Mouse (Mus musculus): ENCODE results near the gene Efna2.
A peak's percentile ranks its signal among the peaks of the same experiment; 100 is the strongest.

Gene Efna2

DNA sequence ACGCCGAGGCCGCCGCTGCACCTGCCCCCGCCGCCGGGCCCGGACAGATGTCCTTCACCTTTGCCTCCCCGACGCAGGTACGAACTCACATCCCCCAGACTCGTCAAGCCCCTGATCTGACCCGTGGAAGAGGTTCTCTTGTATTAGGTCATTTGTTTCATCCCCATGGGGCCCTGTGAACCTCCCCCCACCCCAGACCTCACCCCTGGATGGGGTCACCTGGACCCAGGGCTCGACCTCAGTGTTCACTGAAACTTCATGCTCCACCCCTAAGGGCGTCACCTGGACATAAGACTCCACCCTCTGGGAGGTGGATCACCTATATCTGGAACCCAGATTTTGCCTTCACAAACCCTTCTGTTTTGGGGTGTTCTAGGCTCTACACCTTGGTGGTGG lies 36.8 kb upstream of the Efna2 start:
- no peak for DNase-seq (ENCODE audit: low spot score)

GRCm38 (mm10) chr10:80143664-80144063 lies 35.6 kb upstream of the Efna2 start:
- no peak for DNase-seq (ENCODE audit: low spot score)

DNA sequence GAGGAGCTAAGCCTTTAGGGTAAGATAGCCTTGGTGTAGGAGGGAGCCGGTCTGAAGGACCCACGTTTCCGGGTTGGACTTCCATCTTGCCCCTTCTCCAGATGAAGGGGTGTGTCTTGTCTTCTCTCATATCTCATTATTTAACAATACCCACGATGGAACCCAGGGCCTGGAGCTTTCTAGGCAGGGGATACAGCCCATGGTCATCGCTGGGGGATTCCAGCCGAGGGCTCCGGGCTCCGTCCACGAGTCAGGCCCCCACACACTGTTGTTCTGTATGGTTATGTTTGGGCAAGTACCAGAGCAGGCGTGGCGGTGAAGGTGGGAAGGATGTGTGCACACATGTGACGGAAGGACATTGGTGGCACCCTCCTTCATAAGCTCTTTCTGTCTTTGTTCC lies 35.1 kb upstream of the Efna2 start:
- DNase-seq (ENCODE audit: low spot score) = no peak

- peak; percentile 79 for DNase-seq (ENCODE audit: low spot score)
These were observed 34.1 kb upstream of the Efna2 start for GRCm38 (mm10) chr10:80144864-80145838.

GRCm38 (mm10) chr10:80145896-80146295 lies 33.4 kb upstream of the Efna2 start:
- peak; percentile 79 for DNase-seq (ENCODE audit: low spot score)

GRCm38 (mm10) chr10:80146568-80147011 lies 32.7 kb upstream of the Efna2 start:
- no peak for DNase-seq (ENCODE audit: low spot score)

DNA sequence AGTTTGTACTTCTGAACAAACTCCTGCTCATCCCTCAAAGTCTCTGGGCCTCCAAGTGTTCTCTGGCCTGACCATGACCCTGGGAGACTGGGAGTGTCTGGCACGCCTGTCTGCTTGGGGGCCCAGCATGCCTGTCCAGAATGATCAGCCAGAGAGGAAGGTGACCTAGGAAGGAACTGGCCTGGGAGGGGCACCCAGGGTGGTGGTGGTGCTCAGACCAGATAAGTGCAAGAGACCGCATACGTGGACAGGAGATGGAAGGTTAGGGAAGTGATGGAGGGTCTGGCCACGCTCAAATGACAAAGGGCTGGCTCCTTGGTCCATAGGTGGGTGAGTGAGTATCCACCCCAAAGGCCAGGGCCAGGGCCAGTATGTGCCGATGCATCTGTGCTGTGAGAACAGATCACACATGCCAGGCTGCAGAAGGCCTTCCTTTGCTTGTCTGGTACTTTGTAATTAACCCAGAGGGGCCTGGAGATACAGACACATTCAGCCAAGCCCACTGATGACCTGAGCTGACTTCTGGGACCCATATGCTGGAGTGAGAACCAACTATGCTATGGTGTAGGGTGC lies 32.0 kb upstream of the Efna2 start:
- DNase-seq (ENCODE audit: low spot score) = no peak

DNA sequence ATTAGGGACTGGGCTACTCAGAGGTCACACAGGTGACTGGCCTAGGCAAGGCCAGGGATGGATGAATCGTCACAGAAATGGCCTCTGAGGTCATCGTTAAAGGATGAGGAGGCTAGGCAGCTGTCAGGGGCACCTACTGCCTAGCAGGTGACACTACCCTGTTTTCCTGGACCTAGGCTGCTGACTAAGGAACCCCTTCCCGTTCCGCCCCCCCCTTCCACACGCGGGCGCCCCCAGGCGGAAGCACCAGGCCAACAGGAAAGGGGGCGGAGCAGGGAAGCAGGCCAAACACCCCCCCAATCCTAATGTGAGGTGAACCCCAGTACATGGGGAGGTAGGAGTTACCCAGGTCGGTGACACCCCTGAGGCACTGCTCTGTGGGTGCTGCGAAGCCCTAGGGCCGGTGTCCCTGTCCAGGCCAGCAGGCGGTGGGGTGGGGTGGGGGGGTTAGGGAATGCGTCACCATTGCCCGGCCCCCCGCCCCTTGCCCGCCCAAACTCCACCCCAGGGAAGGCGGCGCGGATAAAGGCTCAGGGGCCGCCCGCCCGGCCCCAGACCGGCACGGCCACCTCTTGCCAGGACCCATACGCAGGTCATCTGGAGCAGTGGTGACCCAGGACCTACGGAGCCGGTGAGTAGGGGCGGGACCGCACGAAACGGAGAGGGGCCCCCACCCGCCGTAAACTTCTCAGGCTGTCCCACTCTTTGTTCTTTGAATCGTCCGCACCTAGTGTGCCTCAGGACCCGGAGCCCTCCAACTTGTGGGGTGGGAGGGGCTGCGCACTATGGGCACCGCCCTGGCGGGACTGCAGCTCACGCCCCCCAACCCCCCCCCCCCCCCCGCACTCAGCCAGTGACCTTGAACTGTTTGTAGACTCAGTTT lies 31.3 kb upstream of the Efna2 start, which contains the start of gene Midn:
Gene Midn (plus strand): TSS at position 554 of the 883 bp plus-strand sequence.
- peak; percentile 83 for DNase-seq (ENCODE audit: low spot score)

DNA sequence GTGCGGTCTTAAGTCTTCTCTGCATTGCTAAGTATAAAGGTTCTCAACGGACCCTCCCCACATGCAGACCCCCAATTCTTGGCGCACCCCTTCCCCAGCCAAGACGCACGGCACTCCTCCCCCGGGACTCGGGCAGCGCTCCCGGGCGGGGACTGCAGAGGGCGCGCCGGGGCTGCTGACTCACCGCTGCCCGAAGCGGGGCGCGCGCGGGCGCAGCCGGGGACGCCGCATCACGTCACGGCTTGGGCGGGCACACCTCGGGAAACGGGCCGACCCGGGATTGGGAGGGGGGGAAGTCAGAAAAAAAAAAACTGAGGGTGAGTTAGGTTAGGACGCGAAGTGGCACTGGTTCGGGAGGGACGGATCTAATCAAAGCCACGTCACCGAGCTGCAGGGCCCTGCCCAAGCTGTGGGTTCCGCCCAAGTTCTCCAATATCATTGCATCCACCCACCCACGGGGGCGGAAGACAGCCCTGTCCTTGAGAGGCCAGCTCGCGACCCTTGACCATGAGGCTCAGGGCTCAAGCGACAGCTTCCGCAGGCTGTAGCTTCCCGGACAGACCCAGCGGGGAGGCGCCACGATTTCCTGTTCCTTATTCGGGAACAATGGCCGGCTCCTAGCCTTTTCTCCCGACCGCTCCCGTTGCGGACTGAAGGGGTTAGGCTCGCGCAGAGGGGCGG lies 30.5 kb upstream of the Efna2 start:
- peak; percentile 93 for DNase-seq (ENCODE audit: low spot score)

DNA sequence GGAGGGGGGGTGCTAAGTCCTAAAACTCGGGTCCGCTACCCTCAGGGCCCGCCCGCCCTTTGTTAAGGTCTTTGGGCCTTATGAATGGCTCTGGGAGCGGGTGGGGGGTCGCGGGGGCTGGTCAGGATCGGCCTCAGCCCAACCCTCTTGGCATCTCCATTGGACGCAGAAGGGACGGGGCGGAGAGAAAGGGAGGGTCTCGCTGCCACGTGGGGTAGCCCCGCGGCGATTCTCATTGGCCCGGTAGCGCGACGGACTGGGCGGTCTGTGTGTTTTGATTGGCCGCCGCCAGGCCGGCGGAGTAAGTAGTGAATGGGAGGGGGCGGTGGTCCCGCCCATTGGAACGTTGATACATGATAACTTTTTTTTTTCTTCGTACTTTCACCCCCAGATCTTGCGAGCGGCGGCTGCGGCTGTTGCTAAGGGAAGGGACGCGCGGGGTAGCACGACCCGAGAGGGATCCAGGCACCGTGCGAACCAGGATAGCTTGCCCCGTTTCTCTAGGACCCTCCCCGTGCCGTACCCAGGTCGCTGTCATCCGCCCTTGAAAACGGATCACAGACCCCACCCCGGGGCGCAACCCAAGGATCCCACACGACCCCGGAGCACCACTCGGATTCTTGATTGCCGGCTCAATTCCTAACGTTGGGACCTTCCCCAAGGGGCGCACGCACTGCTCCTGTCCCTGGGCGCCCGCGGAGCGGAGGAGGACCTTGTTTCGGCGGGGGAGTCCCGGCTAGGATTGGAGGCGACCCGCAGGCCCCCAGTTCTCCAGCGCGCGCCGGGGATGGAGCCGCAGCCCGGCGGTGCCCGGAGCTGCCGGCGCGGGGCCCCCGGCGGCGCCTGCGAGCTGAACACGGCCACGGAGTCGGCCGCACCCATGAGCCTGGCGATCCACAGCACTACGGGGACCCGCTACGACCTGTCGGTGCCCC lies 29.7 kb upstream of the Efna2 start:
- peak; percentile 98 for DNase-seq (ENCODE audit: low spot score)

- no peak for DNase-seq (ENCODE audit: low spot score)
These were observed 28.8 kb upstream of the Efna2 start for GRCm38 (mm10) chr10:80150226-80151210.

GRCm38 (mm10) chr10:80151211-80152034 lies 27.9 kb upstream of the Efna2 start:
- DNase-seq (ENCODE audit: low spot score) = peak; percentile 88

DNA sequence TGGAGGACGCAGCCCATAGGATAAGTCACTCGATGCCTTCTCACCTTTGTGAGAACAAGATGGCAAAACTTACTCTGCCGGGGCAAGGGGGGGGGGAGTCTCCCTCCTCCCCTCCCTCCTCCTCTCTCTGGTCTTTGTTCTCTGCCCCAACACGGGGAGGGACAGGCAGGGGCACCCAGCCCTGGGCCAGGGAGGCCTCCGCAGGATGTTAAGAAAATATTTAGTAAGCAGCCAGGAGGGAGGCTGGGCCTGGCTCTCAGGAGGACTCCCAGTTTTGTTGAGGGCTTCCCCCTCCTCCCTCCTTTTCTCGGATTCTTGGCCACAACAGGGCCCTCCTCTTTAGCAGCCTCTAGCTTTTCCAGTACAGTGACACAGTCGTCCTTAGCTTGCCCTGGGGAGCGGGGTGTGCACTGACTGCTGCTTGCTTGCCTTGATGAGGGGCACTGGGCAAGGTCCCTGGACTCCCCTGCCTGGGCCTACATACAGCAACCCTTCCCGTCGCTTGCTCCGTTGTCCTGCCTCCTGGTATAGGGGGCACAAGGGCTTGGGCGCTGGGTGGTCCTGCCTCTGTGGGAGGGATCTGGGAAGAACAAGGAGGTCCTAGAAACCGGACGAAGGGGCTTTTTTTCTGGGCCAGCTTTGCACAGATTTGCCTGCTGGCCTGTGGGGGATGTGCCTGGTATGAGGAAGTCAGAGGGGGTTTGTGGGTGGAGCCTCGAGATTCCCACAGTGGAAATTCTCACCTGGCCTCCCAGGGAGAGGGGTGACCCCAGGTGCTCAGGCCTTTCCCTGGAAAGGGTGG lies 27.0 kb upstream of the Efna2 start:
- peak; percentile 82 for DNase-seq (ENCODE audit: low spot score)

GRCm38 (mm10) chr10:80152873-80153260 lies 26.4 kb upstream of the Efna2 start:
- DNase-seq (ENCODE audit: low spot score) = no peak

- DNase-seq (ENCODE audit: low spot score) = no peak
These were observed 25.6 kb upstream of the Efna2 start for GRCm38 (mm10) chr10:80153713-80154112.

DNA sequence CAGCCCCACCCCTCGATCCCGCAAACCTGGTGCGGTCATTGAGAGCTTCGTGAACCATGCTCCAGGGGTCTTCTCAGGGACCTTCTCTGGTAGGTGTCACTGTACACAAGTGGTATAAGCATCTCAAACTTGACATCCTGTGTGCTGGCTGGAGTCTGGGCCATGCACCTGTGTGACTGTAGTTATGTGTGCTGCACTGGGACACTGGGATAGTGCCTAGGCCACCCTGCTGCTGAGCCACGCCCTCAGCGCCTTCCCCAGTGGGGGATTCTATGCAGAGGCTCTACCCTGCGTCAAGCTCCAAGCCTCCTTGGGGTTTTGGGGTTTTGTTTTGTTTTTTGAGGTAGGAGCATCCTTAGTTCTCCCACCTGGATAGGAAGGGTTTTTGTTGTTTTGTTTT lies 24.9 kb upstream of the Efna2 start:
- DNase-seq (ENCODE audit: low spot score) = no peak

- no peak for DNase-seq (ENCODE audit: low spot score)
These were observed 24.0 kb upstream of the Efna2 start for GRCm38 (mm10) chr10:80155277-80155676.

All from lung, postnatal 25 days (tissue).